Mouse (Mus musculus) 3134 (cell line): ENCODE results near the gene Krt36.

ENCODE experiments used
- DNase-seq: peaks from one replicate; pipeline ENCODE4 v3.0.0-alpha.2; 2011; ENCODE audit warnings: low spot score; ENCODE audit not compliant: insufficient read length; ENCODE audit errors: extremely low read depth

The Krt36 gene

DNA sequence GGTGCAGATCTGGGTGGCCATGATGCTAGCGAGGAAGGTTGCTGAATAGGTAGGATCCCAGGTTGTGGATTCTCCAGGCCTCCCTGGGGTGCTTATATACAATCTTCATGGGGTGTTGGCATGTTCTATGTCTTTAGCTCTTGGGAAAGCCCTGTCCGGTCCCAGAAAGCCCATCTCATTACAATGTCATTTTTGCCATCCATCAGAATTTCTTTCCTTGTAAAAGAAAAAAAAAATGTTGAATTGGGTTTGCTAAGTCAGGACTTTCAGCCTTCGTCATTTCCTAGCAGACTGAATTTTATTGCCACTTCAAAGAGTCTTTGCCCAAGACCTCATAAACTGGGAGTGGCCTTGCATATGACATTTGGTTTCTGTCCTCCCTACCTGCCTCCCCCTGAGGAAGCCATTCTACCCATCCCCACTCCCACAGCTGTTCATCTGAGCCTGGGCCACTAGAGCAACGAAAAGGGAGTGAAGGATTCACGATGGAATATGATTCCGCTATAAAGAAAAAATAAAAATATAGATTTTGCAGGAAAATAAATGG is at the start of gene Krt36:
Gene Krt36 (minus strand): TSS at position 51 of the 547 bp plus-strand sequence.
- DNase-seq: no peak

DNA sequence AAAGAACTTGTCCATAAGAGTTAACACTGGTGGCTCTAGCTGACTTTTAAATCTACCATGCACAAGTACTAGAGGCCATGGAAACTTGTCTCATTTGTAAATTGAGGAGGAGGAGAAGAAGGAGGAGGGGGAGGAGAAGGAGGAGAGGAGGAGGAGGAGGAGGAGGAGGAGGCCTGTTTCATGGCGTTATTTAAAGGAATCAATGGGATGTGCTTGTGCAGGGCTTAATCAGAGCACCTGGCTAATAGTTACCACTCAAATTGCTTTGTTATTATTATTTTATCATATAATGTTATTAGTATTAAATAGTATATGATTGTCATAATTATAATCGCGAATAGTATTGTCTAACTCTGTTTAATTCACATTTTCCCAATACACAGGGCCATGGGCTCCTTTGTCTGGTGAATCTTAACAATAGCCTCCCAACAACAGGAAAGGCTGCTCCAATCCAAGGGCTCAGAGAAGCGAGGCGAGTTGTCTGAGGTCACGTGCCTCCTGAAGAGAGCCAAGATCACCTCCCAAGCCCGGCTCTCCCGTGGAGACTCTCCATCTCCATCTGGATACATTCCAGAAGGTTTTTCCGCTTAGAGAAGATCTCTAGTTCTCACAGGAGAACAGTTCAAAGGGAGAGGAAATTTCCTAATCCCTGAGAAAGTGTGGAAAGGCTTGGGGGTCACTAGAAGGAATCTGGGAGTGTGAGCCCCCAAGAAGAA is 43.3 kb upstream of the Krt36 start, which contains the start of gene Krt19:
Gene Krt19 (minus strand): TSS at position 51 of the 716 bp plus-strand sequence.
- DNase-seq: no peak

DNA sequence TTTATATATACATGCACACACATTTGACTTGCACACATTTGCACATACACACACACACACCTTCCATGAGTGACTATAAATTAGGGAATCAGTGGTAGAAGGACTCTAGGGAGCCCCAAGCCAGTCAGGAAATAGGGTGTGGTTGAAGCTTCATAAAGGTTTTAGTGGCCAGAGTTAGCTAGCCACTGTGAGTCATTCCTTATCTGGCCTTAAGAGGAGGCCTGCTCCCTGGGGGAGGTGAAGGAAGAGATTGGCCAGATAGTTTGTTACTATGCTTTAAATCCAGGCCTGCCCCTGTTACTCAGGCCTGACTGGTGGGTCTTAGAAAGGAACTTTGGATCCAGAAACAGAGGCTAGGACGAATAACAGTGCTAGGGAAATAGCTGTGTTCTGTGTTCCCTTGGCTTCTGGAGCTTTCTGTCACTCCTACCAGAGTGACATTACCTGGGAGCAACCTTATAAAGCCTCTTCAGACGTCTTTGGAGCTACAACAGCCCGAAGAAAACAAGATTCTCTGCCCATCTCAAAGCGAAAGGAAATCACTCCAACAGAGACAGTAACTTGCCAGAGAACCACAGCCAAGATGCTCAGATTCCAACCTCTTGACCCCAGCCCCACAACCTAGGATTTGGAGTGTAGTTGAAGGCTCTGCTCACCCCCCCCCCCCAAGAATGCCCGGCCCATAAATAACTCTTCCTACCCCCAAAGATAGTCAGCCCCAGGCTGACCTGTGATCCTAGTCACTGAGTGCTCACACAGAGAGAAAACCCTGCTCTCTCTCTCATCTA is 42.3 kb upstream of the Krt36 start:
- peak; percentile 55 for DNase-seq

DNA sequence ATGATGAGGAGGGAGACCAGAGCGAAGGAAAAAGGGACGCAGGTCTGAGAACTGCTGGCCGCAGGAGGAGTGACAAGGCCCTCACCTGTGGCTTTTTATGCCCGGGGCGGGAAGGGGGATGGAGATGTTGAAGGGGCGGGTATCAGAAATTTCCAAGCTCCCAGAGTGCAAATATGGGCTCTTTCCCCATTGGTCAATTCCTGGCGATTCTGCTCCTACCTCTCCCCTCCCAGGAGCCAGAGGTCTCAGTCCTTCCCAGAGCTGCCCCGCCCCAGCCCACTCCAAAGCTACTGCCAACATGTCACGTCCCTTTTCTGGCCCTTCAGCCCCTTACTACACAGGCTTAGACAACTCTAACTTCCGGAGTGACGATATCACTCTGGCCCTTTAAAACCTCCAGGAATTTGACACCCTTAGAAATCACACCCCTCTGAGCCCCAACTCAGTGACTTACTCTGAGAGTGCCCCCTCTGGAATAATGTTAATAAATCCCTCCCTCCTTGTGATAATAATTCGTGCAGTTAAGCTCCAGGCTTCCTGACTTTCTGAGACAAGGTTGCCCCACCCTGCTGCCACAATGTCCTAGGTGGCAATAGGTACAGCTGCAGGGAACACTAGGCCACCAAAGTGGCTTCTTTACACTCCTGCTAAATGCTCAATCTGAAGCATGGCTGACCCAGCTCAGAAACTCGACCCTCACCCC is 40.6 kb upstream of the Krt36 start:
- no peak for DNase-seq

DNA sequence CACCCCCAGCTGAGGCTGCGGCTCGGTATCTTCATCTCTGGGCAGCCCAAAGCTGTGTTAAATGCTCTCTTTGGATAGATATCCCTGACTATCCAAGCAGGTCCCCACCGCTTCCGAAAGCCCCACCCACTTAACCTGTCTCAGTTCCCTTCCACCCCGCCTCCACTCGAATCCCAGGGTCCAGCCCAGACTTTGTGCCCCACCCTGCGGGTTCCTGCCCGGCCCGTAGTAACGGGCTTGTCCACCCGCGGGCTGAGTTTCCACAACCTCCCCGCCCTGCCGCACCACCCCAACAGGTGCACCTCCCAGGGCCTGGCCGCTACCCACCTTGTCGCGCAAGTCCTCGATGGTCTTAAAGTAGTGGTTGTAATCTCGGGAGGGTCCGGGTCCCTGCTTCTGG is 39.7 kb upstream of the Krt36 start:
- no peak for DNase-seq

DNA sequence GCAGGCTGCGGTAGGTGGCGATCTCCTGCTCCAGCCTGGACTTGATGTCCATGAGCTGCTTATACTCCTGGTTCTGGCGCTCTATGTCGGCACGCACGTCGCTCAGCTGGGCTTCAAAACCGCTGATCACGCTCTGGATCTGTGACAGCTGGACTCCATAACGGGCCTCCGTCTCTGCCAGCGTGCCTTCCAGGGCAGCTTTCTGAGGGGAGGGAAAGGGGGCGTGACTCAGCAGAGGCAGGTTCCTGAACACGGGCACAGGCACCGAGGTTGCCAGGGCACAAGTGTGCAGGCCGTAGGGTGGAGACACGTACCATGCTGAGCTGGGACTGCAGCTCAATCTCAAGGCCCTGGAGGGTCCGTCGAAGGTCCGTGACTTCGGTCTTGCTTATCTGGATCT is 35.5 kb upstream of the Krt36 start:
- no peak for DNase-seq

DNA sequence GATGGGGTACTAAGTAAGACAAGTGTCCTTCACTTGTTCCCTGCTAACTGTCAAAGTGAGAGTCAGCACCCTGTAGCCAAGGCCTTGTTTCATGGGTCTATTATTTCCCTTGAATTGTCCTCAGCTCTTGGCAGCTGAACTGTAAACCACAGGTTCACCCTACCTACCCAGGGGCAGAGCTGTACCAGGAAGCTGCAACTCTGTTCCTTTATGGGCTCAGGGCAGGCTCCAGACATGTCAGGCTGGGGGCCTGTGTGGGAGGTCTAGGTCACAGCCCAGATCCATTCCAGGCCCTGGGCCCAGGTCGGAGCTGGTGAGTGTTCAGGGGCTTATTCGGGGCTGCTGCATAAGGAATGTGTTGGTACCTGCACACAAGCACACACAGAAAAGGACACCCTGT is 34.0 kb upstream of the Krt36 start:
- no peak for DNase-seq

DNA sequence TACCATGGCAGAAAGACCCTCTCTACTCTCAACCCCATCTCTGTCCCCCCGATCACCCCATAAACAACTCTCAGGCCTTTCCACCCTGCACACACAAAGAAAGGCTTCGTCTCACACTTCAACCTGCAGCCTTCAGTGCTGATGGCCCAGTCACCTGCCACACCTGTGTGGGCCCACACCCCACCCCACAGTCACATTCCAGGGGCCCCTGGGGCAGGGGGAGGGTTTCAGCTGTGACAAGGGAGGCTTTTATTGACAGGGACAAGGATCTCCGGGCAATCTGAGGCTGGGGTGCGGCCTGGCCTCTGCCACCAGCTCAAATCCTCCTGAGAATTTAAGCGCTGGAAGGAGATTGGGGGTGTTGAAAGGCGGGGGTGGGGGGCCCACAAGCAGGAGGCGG is 33.4 kb upstream of the Krt36 start:
- no peak for DNase-seq

DNA sequence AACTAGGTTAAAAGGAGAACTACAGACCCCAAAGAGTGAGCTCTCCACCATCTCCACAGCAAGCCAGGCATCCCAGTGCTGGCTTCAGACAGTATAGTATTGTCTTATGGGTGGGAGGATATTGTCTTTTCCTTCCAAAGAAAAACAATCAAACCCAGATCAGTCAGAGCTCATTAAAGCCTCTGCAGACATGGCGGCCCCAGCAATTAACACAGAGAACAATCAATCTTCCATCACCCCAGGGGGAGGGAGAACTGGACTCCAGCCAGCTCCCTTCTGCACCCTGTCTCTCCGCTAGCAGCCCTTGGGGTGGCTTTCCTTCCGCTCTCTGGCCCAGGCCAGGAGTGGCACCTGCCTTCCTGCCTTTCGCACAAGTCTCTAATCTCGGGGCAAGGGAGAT is 32.3 kb upstream of the Krt36 start:
- no peak for DNase-seq

DNA sequence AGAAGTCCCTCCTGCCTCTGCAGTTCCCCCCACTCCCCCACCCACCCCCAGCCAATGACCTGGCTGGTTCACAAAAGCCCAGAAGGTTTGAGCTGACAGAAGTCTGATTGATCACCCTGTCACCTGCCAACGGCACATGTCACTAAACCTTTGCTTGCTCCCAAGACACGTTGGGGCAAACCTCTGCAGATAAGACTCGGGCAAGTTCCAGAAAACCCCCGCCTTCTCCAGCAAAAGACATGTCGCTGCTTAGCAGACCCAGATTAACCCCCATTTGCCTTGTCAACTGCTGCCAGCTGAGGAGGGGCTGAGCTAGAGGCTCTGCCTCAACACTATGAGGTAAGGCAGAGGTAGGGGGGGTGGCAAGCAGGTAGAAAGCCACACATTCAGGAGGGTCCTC is 31.1 kb upstream of the Krt36 start:
- DNase-seq: no peak

DNA sequence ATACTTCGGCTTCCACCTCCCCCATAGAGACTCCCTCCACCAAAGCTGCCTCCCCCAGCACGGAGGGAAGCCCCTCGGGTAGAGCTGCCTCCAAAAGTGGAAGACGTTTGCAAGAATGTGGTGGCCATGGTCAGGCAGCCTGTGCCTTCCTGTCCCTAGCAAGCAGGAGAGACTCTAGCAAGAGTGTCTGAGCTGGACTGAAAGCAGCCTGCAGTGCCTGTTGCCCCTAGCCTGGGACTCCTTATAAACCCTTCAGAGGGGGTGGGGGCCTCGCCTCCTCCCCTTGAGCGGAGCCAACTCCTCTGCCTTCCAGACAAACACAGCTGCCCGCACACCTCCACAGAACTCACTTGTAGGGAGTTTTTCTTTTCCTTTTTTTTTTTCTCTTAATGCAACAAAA is 30.3 kb upstream of the Krt36 start, which contains the start of gene Krt15:
Gene Krt15 (minus strand): TSS at position 198 of the 400 bp plus-strand sequence.
- no peak for DNase-seq

DNA sequence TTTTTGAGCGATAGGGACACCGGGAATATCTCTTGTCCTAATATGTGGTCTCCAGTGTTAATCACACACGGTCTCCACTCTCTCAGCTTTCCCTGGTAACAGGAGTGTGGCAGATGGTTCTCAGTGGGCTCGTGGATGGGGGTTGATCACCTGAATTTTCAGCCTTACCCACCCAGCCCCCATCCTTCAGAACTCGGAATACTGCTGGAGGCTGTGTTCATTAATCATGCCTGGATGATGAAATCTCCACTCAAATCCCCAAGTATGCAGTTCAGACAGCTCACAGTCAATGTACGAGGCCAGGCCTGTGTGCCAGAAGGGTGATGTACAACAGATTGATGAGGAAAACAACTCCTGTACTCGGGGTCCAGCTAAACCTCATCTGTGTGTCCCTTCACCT is 19.5 kb upstream of the Krt36 start:
- DNase-seq: no peak

DNA sequence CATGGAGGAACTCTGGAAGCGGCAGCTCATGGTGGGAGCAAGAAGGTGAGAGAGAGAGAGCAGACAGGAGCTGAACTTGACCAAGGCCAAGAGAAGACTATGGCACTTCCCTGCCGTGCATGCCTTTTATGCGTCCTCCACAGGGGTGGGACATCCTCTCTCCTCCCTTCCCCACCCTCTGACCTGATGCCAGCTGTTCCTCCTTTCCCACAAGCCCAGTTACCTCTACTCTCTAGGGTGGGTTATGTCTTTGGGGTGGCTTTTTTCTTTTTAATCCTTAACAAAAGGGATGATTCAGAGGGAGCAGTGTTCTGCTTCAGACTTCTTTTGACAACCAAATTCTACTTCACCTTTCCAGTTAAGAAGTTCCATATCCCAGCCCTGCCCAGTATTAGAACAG is 16.0 kb upstream of the Krt36 start, which contains the start of gene Krt13:
Gene Krt13 (minus strand): TSS at position 101 of the 400 bp plus-strand sequence.
- no peak for DNase-seq

DNA sequence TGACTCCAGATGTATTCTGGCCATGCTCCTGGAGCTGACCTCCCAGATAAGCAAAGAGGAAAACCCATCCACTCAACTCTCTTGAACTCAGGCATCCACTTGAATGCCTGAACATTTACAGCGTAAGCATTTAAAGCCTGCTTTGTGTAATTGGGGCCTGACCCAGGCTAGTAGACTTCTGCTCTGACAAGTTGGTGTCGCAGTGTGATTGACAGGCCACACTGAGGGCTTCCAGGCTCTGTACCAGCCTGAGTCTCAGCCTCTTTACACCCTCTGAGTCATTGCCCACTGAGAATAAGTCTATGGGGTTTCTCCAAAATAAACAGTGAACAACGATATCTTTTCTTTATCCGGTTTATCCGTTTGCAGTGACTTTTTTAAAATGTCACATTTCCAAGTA is 14.9 kb upstream of the Krt36 start:
- peak; percentile 58 for DNase-seq

DNA sequence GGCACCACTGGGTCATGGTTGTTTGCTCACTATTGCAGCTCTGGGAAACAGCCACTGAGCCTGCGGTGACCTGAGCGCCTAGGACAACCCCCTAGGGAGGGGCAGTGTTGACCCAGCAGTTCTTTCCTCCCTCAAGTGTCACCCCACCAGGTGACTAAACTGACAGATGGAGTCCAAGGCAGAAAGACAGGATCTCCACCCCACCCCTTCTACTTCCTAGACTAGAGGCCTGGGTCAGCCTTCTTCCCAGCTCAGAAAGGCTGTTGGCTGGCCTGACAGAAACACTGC is 8.3 kb upstream of the Krt36 start:
- peak; percentile 53 for DNase-seq

DNA sequence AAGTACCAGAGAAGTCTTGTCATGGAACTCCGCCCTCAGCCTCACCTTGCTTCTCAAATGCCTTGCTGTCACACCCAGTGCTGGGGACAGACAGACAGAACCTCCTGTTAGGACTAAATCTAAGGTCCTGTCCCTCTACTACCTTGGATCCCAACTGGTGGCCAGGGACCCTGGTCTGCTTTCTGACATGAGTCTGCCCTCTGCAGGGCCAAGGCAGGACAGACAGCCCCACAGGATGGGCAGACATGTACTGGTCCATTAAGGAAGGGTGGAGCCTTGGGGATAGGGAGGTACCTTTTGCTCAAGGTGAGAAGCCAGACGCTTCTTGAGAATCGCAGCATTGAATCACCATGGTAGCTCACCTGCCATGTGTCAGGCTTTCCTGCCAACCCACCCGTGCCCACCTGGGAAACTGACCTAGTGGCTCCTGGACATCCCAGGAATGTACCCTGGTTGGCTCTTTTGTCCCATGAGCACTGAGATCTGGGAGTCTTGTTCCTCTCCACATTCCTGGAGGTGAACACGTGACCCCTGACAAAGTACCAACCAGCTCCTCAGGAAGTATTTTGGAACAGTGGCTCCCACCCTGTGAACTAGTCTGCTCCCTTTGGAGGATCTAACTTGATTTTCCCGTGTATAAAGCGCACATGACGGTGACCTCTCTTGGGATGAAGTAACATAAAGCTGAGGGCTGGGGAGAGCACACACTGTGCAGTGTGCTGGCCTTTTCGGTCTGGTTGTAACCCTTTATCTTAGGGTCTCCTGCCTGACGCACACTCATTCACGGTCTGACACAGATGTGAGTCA is 7.7 kb upstream of the Krt36 start:
- DNase-seq: no peak

DNA sequence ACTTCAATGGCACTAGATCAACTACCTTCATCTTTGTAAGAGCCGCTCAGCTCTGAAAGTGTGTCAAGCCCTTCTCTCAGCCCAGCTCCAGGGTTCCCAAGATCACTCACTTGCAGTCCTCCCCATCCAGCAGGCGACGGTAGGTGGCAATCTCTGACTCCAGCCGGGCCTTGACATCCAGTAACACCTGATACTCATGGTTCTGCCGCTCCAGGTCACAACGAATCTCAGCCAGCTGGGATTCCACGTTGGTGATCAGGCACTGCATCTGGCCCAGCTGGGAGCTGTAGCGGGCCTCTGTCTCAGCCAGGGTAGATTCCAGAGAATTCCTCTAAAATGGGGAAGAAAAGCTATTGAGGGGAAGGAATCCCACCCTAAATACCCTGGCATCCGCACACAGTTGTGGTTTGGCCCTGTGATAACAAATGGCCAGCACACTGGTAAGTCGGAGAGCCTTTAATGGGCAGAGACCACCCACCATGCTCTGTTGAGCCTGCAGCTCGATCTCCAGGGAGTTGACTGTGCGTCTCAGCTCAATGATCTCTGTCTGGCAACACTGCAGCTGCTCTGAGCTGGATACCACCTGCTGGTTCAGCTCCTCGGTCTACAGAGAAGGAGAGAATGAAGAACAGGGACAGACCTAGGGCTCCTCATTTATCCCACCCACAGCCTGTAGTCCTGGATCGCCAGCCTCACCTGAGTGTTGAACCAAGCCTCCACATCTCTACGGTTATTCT is 2.6 kb downstream of the Krt36 start:
- no peak for DNase-seq

DNA sequence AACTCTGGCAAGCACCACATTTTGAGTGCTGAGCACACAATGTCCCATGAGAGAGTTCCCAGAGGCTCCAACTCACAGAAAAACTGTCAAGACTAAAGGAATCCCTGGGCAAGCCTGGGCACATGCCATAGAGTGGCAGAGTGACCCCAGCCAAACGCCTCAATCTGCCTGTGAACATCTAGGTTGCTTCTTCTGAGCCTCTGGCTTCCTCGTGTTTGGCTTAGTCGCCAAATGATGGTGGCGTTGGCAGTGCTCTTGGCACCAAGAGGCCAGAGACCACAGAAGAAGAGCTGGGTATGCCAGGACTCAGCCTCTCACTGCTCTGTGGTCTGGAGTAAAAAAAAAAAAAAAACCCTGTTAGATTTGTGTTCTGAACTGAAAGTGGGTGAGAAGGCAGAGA is 5.0 kb downstream of the Krt36 start:
- DNase-seq: no peak

DNA sequence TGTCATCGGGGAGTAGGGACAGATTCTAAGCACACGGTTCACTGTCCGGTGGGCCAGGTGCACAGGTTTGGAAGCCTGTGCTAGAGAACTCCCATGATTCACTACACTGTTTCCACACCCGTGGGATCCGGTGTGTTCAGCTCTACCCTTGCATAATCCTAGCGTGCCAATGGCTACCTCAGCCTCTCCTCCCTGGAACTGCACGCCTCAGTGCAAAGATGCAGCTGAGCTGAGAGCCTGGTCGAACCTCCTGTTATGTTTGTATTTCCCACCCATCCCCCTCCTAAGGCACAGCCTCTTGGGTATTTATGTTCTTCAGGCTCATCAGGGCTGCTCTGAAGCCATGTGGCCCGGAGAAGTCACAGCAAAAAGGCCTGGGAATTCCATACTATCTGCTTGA is 7.6 kb downstream of the Krt36 start:
- no peak for DNase-seq

DNA sequence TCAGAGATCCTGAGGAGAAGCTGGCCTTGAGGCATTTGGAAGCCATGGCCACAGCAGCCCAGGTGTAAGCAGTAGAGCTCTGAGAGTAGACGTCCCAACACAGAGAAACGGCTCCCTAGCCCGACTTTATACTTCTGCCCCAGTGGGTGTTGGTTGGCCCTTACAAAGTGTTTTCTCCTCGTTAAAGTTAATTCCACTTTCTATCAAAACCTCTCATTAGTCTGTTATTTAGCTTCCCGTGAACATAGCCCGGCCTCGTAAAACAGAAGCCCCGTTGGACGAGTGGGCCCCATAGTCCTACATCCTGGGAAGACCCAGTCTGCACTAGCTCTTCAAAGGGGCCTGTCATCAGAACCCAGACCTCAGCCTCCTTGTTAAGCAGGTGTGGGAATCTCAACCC is 9.3 kb downstream of the Krt36 start, which contains the start of gene Krt35:
Gene Krt35 (minus strand): TSS at position 101 of the 400 bp plus-strand sequence.
- no peak for DNase-seq
